Mouse (Mus musculus) thymus, postnatal 0 days (tissue): ENCODE results near the gene Gm20721. TPM values are rescaled to one million over a fixed set of nuclear protein-coding genes. Genes with fewer than 3 reads are reported as not detected.
A peak's percentile ranks its signal among the peaks of the same experiment; 100 is the strongest.

Source experiments
- DNase-seq: peaks from one replicate; pipeline ENCODE4 v3.0.0-alpha.2; 2015; ENCODE audit warnings: low spot score
- polyA plus RNA-seq: library from polyadenylated mRNA; unstranded; fragments of >200 nt; fragmentation: Nextera tagmentation; extraction: Ambion mirVana; gene quantifications from 2 replicates; pipeline ENCODE4 v1.2.1, GENCODE M21; 2015

Gm20721 gene
- polyA plus RNA-seq, 1 experiment from 2014 or later: 4.1 TPM

- no peak for DNase-seq
Observed at GRCm38 (mm10) chr2:174298471-174298870, 48.0 kb downstream of the Gm20721 start.

GRCm38 (mm10) chr2:174297851-174298250 lies 48.7 kb downstream of the Gm20721 start:
- DNase-seq: no peak

GRCm38 (mm10) chr2:174297086-174297571 lies 49.4 kb downstream of the Gm20721 start:
- peak; percentile 47 for DNase-seq

- DNase-seq: no peak
Observed at GRCm38 (mm10) chr2:174295900-174296465, 50.5 kb downstream of the Gm20721 start.

GRCm38 (mm10) chr2:174295175-174295899 lies 51.2 kb downstream of the Gm20721 start:
- peak; percentile 89 for DNase-seq

- peak; percentile 38 for DNase-seq
Observed at GRCm38 (mm10) chr2:174294457-174294856, 52.1 kb downstream of the Gm20721 start.

- DNase-seq: no peak
Observed at GRCm38 (mm10) chr2:174291662-174292030, 54.9 kb downstream of the Gm20721 start.

GRCm38 (mm10) chr2:174291029-174291661 lies 55.4 kb downstream of the Gm20721 start:
- DNase-seq: no peak

- DNase-seq: no peak
Observed at GRCm38 (mm10) chr2:174288673-174289430, 57.7 kb downstream of the Gm20721 start.

GRCm38 (mm10) chr2:174287921-174288320 lies 58.6 kb downstream of the Gm20721 start:
- DNase-seq: no peak

GRCm38 (mm10) chr2:174285921-174286470 lies 60.5 kb downstream of the Gm20721 start:
- DNase-seq: no peak

GRCm38 (mm10) chr2:174284807-174285457 lies 61.6 kb downstream of the Gm20721 start:
- no peak for DNase-seq

GRCm38 (mm10) chr2:174284011-174284410 lies 62.5 kb downstream of the Gm20721 start, which contains the start of gene Gnas:
TSS of gene Gnas (plus strand) at chr2:174284320.
- peak; percentile 42 for DNase-seq

GRCm38 (mm10) chr2:174283341-174283740 lies 63.2 kb downstream of the Gm20721 start:
- DNase-seq: no peak

Other genes starting within 250 kb of the Gm20721 start
- 55.9 and 56.2 TPM in 2 replicates for gene Npepl1, start 236.4 kb downstream of the Gm20721 start, polyA plus RNA-seq
- 679 TPM in 2 replicates for gene Gnas, start 62.4 kb downstream of the Gm20721 start, polyA plus RNA-seq
- gene Nelfcd, start 69.1 kb upstream of the Gm20721 start, polyA plus RNA-seq: 83.8 and 87.2 TPM in 2 replicates
- 133 and 141 TPM in 2 replicates for gene Ctsz, start 92.3 kb upstream of the Gm20721 start, polyA plus RNA-seq
- 0.22 TPM in 1 of 2 replicates, not detected in the other for gene Tubb1, start 104.0 kb upstream of the Gm20721 start, polyA plus RNA-seq
- 855 and 901 TPM in 2 replicates for gene Atp5e, start 117.4 kb upstream of the Gm20721 start, polyA plus RNA-seq
- gene Prelid3b, start 126.4 kb upstream of the Gm20721 start, polyA plus RNA-seq: 149 TPM in 2 replicates